ENCODE assay signal across 7 mouse cellular contexts in the genomic region with DNA sequence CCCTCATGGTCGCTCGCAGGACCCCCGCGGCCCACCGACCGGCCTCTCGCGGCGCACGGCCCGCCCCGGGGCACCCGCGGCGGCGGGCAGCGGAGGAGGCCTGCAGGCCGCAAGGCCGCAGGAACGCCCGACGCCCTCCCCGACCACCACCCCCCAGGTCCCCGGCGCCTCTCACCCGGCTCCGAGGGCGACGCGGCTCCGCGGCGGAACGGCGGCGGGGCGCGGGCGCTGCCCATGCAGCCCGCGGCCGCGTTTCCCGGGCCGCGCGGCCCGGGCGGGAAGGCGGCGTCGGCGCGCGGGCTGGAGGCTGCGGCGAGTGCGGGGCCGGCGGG. TPM values are rescaled to one million over a fixed set of nuclear protein-coding genes. Genes with fewer than 3 reads are reported as not detected.
DNase-seq lines count a peak whose midpoint lies in the region; ATAC-seq and TF ChIP-seq lines count a peak whose summit lies in the region.

No protein-coding gene starts in this region.

- WGBS in lung, adult 2 months = under 1% methylated on average over 58 of the region's 60 CpGs
- WGBS in embryonic facial prominence, embryonic 15.5 days = under 1% methylated on average over 56 of the region's 60 CpGs
- 3% methylated on average over 58 of the region's 60 CpGs for WGBS in limb, embryonic 10.5 days
- 0% methylated on average over 27 of the region's 60 CpGs for whole genome bisulfite sequencing in neural tube, embryonic 15.5 days

- H3K4me3 ChIP-seq in lung, adult 2 months (replicated peaks; ENCODE audit: extremely low read depth, low read depth, low read length) = peak overlapping the region; percentile 87
- H3K4me3 ChIP-seq in embryonic facial prominence, embryonic 15.5 days (replicated peaks) = peak overlapping the region; percentile 100
- H3K4me3 ChIP-seq in limb, embryonic 10.5 days = peak overlapping the region; percentile 100
- peak overlapping the region; percentile 99 for H3K4me3 ChIP-seq in neural tube, embryonic 15.5 days (replicated peaks)

- H3K9ac ChIP-seq in embryonic facial prominence, embryonic 15.5 days = peak overlapping the region; percentile 100
- peak overlapping the region; percentile 99 for H3K9ac ChIP-seq in neural tube, embryonic 15.5 days (replicated peaks)

- no peaks in the 10 kb centered on the region for H3K9me3 ChIP-seq in embryonic facial prominence, embryonic 15.5 days (replicated peaks)
- H3K9me3 ChIP-seq in limb, embryonic 10.5 days (replicated peaks) = no peaks in the 10 kb centered on the region
- no peaks in the 10 kb centered on the region for H3K9me3 ChIP-seq in neural tube, embryonic 15.5 days (replicated peaks)

- DNase-seq in lung, adult 2 months = no peak
- no peak for DNase-seq in lung, postnatal 25 days (ENCODE audit: low spot score)
- DNase-seq in limb, embryonic 10.5 days (ENCODE audit: low spot score) = no peak
- no peak for DNase-seq in layer of hippocampus, adult 9-10 months (ENCODE audit: low spot score)
- DNase-seq in gastrocnemius, postnatal 25 days = no peak

- H3K4me2 ChIP-seq in embryonic facial prominence, embryonic 15.5 days (replicated peaks) = peak overlapping the region; percentile 66
- peak overlapping the region; percentile 79 for H3K4me2 ChIP-seq in neural tube, embryonic 15.5 days

- TF ChIP-seq POLR2A in lung, adult 2 months (IDR thresholded peaks at IDR 0.05; ENCODE audit: borderline replicate concordance, extremely low read depth, low read depth, low read length) = no peak

- peak overlapping the region; percentile 95 for H3K27ac ChIP-seq in embryonic facial prominence, embryonic 15.5 days (replicated peaks)
- H3K27ac ChIP-seq in limb, embryonic 10.5 days = peak overlapping the region; percentile 99
- H3K27ac ChIP-seq in neural tube, embryonic 15.5 days (replicated peaks) = peak overlapping the region; percentile 93

- no peaks in the 10 kb centered on the region for H3K36me3 ChIP-seq in embryonic facial prominence, embryonic 15.5 days
- peaks cover 18% of the 10 kb centered on the region; the same call in 1 of the 2 replicates for H3K36me3 ChIP-seq in limb, embryonic 10.5 days
- no peaks in the 10 kb centered on the region for H3K36me3 ChIP-seq in neural tube, embryonic 15.5 days

- no peak for TF ChIP-seq CTCF in lung, adult 2 months (IDR thresholded peaks at IDR 0.05; ENCODE audit: insufficient read depth, low read length)

- peak; percentile 0; the same call in 1 of the 2 replicates for ATAC-seq in embryonic facial prominence, embryonic 15.5 days (ENCODE audit: insufficient number of reproducible peaks, low FRiP score, low TSS enrichment, low read depth)
- peak; percentile 15 for ATAC-seq in neural tube, embryonic 15.5 days (ENCODE audit: low FRiP score)

- H3K27me3 ChIP-seq in embryonic facial prominence, embryonic 15.5 days = no peaks in the 10 kb centered on the region
- H3K27me3 ChIP-seq in limb, embryonic 10.5 days (ENCODE audit: low read depth, poor library complexity, severe bottlenecking) = no peaks in the 10 kb centered on the region
- no peaks in the 10 kb centered on the region for H3K27me3 ChIP-seq in neural tube, embryonic 15.5 days (replicated peaks)

- H3K4me1 ChIP-seq in lung, adult 2 months (ENCODE audit: control insufficient read depth, insufficient read depth, low read length) = peaks cover 24% of the 10 kb centered on the region
- peaks cover 39% of the 10 kb centered on the region for H3K4me1 ChIP-seq in embryonic facial prominence, embryonic 15.5 days
- H3K4me1 ChIP-seq in limb, embryonic 10.5 days = peaks cover 37% of the 10 kb centered on the region
- peaks cover 47% of the 10 kb centered on the region for H3K4me1 ChIP-seq in neural tube, embryonic 15.5 days

RNA-seq across cellular contexts. Expression of a gene that starts 0.3 kb away (rescaled TPM):
- 48.7 and 67.5 TPM in 2 replicates for polyA plus RNA-seq in lung, adult 2 months (2012; rRNA removed)
- 56.3 and 69.1 TPM in 2 replicates for polyA plus RNA-seq in embryonic facial prominence, embryonic 15.5 days (2015; fragmentation: Nextera tagmentation; extraction: Ambion mirVana)
- 54.8 and 63.9 TPM in 2 replicates for polyA plus RNA-seq in limb, embryonic 10.5 days (2016; fragmentation: Nextera tagmentation; extraction: Ambion mirVana)
- 36.5 and 59.9 TPM in 2 replicates for polyA plus RNA-seq in neural tube, embryonic 15.5 days (2015; fragmentation: Nextera tagmentation; extraction: Ambion mirVana)
- 10 to 100 TPM; 43.5 to 51.1 TPM for total RNA-seq in gastrocnemius, postnatal 25 days (2021)

RNA-seq across cellular contexts. Expression of a gene that starts 21.0 kb away (rescaled TPM):
- polyA plus RNA-seq in lung, adult 2 months (2012; rRNA removed) = 71.1 and 85.5 TPM in 2 replicates
- 40.8 and 41.5 TPM in 2 replicates for polyA plus RNA-seq in embryonic facial prominence, embryonic 15.5 days (2015; fragmentation: Nextera tagmentation; extraction: Ambion mirVana)
- 57.8 and 60.5 TPM in 2 replicates for polyA plus RNA-seq in limb, embryonic 10.5 days (2016; fragmentation: Nextera tagmentation; extraction: Ambion mirVana)
- 45.8 and 47.6 TPM in 2 replicates for polyA plus RNA-seq in neural tube, embryonic 15.5 days (2015; fragmentation: Nextera tagmentation; extraction: Ambion mirVana)
- 10 to 100 TPM; 60.5 to 66.3 TPM for total RNA-seq in gastrocnemius, postnatal 25 days (2021)
